Mouse (Mus musculus): ENCODE measurements around the gene Lancl3. TPM values are rescaled to one million over a fixed set of nuclear protein-coding genes. Genes with fewer than 3 reads are reported as not detected.

The Lancl3 gene
- 1 to 10 TPM; 7.2 to 7.4 TPM for total RNA-seq (2021)
- long read RNA-seq, experiment 1, partial matches to known transcripts = 0 of 1 reads
- long read RNA-seq, experiment 1, other reads (novel, unspliced or antisense) = 0 of 1 reads
- long read RNA-seq, experiment 2 = 0 reads

- DNase-seq (ENCODE audit: low spot score in 2 of 2) = peak in 1 of 2 experiments; percentile 10
Observed at GRCm38 (mm10) chrX:9199761-9200371, at the start of gene Lancl3. Gene Lancl3 (plus strand): TSS chrX:9199902.

DNA sequence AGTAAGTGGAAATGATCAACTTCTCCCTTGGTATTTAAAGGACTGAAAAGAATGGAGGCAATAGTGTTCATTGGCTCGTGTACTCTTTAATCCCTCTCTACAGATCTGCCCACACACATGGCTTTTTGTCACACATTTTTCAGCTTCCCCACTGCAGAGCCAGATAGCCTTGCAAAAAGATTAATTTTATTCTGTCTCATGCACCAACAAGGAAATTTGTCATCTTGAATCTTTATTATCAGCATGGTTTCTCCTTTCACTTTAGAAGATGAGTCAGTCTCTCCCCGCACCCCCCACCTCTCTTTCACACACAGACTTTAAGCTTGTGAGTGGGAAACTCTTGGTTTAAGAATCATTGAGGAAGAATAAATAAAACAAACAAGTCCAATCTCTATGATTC, 20.7 kb upstream of the Lancl3 start:
- DNase-seq (ENCODE audit: low spot score in 2 of 2) = peak; percentile 1 to 2

- no peak for DNase-seq (ENCODE audit: low spot score in 2 of 2)
Observed at GRCm38 (mm10) chrX:9181570-9181969, 18.1 kb upstream of the Lancl3 start.

- DNase-seq (ENCODE audit: low spot score in 2 of 2) = peak in 1 of 2 experiments; percentile 6
Observed at GRCm38 (mm10) chrX:9200380-9200917, 747 bp downstream of the Lancl3 start.

GRCm38 (mm10) chrX:9201954-9202353, 2.3 kb downstream of the Lancl3 start:
- no peak for DNase-seq (ENCODE audit: low spot score in 2 of 2)

DNA sequence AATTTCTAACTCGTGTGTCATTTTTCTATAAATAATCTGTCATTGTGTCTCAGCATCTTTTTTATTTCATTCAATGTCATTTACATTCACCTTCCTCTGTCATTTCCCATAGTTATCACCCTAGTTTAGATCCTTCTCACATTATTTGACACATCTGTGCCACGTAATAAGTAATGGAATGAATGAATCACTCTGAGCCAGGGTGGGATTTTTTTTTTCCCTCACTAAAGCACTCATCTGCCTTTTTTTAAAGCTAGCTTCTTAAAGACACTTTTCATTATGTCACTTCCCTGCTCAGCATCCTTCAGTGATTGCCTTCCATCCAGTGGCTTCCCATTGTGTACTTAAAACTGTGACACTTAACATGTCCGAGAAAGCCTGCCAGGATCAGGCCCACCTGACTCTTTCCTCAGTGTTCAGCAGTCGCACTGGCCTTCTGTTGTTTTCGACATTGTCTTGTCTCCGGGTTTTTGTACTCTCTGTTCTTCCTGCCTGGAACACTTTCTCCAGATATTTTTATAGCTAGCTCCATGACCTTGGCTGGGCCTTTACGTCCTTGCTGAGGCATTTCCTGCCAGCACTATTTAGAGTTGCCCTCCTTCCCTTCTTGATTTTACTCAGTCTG, 3.2 kb downstream of the Lancl3 start:
- DNase-seq (ENCODE audit: low spot score in 2 of 2) = no peak

DNA sequence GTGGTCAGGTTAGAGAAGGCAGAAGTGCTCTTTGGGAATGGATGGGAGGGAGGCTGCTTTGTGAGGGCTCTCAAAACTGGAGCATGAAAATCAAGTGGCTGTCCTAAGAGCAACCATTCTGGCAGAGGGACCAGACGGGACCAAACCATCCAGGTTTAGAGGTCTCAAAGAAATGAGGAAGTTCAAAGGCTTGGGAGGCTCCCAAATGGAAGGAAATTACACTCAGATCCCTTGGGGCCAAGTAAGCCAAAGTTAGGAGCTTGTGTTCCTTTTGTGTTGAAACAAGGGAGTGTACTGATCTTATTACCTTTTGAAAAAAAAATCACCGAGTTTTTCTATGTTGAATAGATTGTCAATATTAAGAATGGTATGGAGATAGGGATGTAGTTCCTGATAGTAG, 5.4 kb downstream of the Lancl3 start:
- DNase-seq (ENCODE audit: low spot score in 2 of 2) = no peak

GRCm38 (mm10) chrX:9216244-9216643, 16.5 kb downstream of the Lancl3 start:
- peak in 1 of 2 experiments; percentile 2 for DNase-seq (ENCODE audit: low spot score in 2 of 2)

DNA sequence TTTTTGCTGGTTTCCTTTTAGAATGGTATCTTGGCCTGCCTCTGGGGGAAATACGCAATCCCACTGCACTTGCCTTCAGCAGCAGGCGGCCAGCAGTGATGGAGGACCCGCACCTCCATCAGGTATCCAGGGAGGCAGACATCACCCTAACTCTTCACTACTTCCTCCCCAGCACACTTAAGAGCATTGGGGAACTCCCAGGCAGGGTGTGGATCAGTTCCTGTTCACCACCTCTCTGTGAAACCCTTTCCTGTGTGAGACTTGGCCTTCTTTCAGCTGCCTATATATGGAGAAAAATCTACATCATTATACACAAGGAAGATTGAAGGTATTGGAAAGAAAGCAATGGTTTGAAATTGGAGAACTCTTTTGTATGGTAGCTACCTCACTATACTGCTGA, 19.9 kb downstream of the Lancl3 start:
- DNase-seq (ENCODE audit: low spot score in 2 of 2) = no peak

- DNase-seq (ENCODE audit: low spot score in 2 of 2) = peak; percentile 25 to 43
Observed at GRCm38 (mm10) chrX:9221206-9221605, 21.5 kb downstream of the Lancl3 start.

- DNase-seq (ENCODE audit: low spot score in 2 of 2) = no peak
Observed at GRCm38 (mm10) chrX:9221736-9222135, 22.0 kb downstream of the Lancl3 start.

- no peak for DNase-seq (ENCODE audit: low spot score in 2 of 2)
Observed at GRCm38 (mm10) chrX:9222412-9223221, 22.9 kb downstream of the Lancl3 start.

- DNase-seq (ENCODE audit: low spot score in 2 of 2) = no peak
Observed at GRCm38 (mm10) chrX:9227105-9227504, 27.4 kb downstream of the Lancl3 start.

- DNase-seq (ENCODE audit: low spot score in 2 of 2) = no peak
Observed at GRCm38 (mm10) chrX:9240737-9241591, 41.3 kb downstream of the Lancl3 start.

DNA sequence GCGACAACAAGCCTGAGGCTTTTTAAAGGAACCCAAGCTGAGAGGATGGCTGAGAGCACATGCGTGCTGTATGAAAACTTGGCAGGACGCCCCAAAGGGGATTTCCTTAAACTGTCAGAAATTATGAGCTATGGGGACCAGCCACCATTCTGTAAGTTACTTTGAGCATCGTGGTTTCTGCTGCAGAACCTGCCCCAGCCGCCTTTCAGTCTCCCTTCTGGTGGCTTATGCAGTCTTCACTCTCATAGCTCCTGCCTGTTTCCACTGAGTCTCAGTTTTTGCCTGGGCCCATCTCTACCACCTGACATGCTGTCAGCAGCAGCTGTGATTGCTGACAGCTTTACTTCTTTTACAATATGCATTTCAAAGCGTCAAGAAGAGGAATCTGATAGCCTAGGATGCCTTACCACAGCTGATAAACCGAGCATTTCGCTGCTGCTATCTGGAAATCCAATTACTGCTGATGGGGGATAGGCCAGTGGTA, 43.7 kb downstream of the Lancl3 start:
- no peak for DNase-seq (ENCODE audit: low spot score in 2 of 2)

GRCm38 (mm10) chrX:9244603-9245336, 45.1 kb downstream of the Lancl3 start:
- no peak for DNase-seq (ENCODE audit: low spot score in 2 of 2)

- DNase-seq (ENCODE audit: low spot score in 2 of 2) = no peak
Observed at GRCm38 (mm10) chrX:9248911-9249310, 49.2 kb downstream of the Lancl3 start.

DNA sequence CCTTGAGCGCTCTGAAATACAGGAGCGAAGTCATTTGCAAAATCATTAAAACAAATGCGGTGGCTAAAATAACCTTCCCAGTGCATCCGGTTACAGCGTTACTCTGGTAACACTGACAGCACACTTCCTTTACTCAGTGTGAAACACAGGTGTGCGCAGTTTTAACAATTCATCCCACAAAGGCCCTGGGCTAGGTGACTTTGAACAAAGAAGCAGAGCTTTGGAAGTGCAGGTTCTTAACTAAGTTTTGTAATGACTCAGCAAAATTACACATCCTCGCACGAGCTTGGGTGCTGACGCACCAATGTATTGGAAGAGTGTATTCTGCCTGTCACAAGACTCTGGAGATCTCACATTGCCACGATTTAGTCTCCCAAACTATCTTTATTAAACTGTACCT, 54.3 kb downstream of the Lancl3 start:
- DNase-seq (ENCODE audit: low spot score in 2 of 2) = no peak

- DNase-seq (ENCODE audit: low spot score in 2 of 2) = no peak
Observed at GRCm38 (mm10) chrX:9254901-9255300, 55.2 kb downstream of the Lancl3 start.

GRCm38 (mm10) chrX:9256766-9257165, 57.1 kb downstream of the Lancl3 start, which contains the start of gene Gm14862:
Gene Gm14862 (minus strand): TSS chrX:9256899.
- no peak for DNase-seq (ENCODE audit: low spot score in 2 of 2)

Measured in left cerebral cortex, adult 18-20 months (tissue).